Mouse (Mus musculus): Measurements from ENCODE around the gene Zfp524. TPM values are rescaled to one million over a fixed set of nuclear protein-coding genes. Genes with fewer than 3 reads are reported as not detected.

The Zfp524 gene
- total and polyA plus RNA-seq, 3 experiments: 2.3 to 8.4 (median 4.4) TPM

GRCm38 (mm10) chr7:5051193-5052192 is 37.3 kb downstream of the Zfp524 start, which contains the start of gene Zfp580:
TSS of gene Zfp580 (plus strand) at chr7:5051538.
- H3K4me1 ChIP-seq (ENCODE audit: control insufficient read depth in 1 of 2, insufficient read depth in 2 of 2): peaks cover 7 to 23% of the 10 kb centered on the region in 2 experiments
- peak within 1 kb of the TSS; percentile 26; the same call in 1 of the 2 replicates for H3K27ac ChIP-seq (ENCODE audit: insufficient read depth, low read depth)
- dilution Hi-C loops (cut with MboI; ENCODE audit: extremely low pct_ligation_motif_present, extremely low pct_unique_long_range_greater_than_20kb, low sequenced_read_pairs) (no loop called here), in situ Hi-C loops (cut with MboI; ENCODE audit: low pct_ligation_motif_present, low pct_unique_long_range_greater_than_20kb, low sequenced_read_pairs) (loop anchor here (5.0 kb wide), 1 partner anchor 109 kb away; no protein-coding TSS in a partner anchor)
- no peaks in the 10 kb centered on the region for H3K9me3 ChIP-seq (replicated peaks; ENCODE audit: low read length)
- peak within 1 kb of the TSS; percentile 95 for H3K4me2 ChIP-seq (ENCODE audit: insufficient read depth, low read depth, poor library complexity, severe bottlenecking)
- peak within 1 kb of the TSS; percentile 70 to 72 (median 71) for H3K4me3 ChIP-seq (replicated peaks in 1 of 3; ENCODE audit: low read depth in 2 of 3, low read length in 2 of 3, poor library complexity in 1 of 3)
- peaks cover 0 to 11% of the 10 kb centered on the region in 2 experiments for H3K36me3 ChIP-seq (replicated peaks in 1 of 2; ENCODE audit: control insufficient read depth in 1 of 2, insufficient read depth in 1 of 2, low read length in 1 of 2)
- peak; percentile 72 for DNase-seq (ENCODE audit: extremely low read depth)
- TF ChIP-seq NELFE (IDR thresholded peaks at IDR 0.05; ENCODE audit: low read depth, low read length) (peak; percentile 66), JUN (IDR thresholded peaks at IDR 0.05; ENCODE audit: insufficient read depth, low read depth, low read length) (no peak), TBP (conservative IDR thresholded peaks at IDR 0.05; ENCODE audit: low read depth, low read length) (no peak; the same call in 1 of the 2 replicates), KAT2A (IDR thresholded peaks at IDR 0.05; ENCODE audit: insufficient replicate concordance, low read length) (peak; percentile 56; the same call in 1 of the 2 replicates), RAD21 (IDR thresholded peaks at IDR 0.05; ENCODE audit: low read depth, low read length) (no peak), CHD1 (IDR thresholded peaks at IDR 0.05; ENCODE audit: low read depth, low read length) (peak; percentile 83; the same call in 1 of the 2 replicates), BHLHE40 (IDR thresholded peaks at IDR 0.05; ENCODE audit: low read depth, low read length) (peak; percentile 5; the same call in 1 of the 2 replicates), ZNF384 (IDR thresholded peaks at IDR 0.05; ENCODE audit: low read depth, low read length) (no peak), ELF1 (IDR thresholded peaks at IDR 0.05; ENCODE audit: low read depth, low read length) (peak; percentile 60; the same call in 1 of the 2 replicates), CHD2 (IDR thresholded peaks at IDR 0.05; ENCODE audit: low read length) (0 out of 2 replicates have a peak, but pooled peaks have one; percentile 62), GABPA (IDR thresholded peaks at IDR 0.05; ENCODE audit: insufficient replicate concordance, low read depth, low read length) (no peak), ZMIZ1 (IDR thresholded peaks at IDR 0.05; ENCODE audit: low read depth, low read length) (no peak; the same call in none of the 2 replicates), MAZ (IDR thresholded peaks at IDR 0.05; ENCODE audit: low read depth, low read length) (peak; percentile 72; the same call in 1 of the 2 replicates), ETS1 (conservative IDR thresholded peaks at IDR 0.05; ENCODE audit: low read depth, low read length) (peak; percentile 39; the same call in 1 of the 2 replicates), NRF1 (IDR thresholded peaks at IDR 0.05; ENCODE audit: low read depth, low read length) (peak; percentile 30; the same call in 1 of the 2 replicates), MAX (IDR thresholded peaks at IDR 0.05; ENCODE audit: low read length) (peak; percentile 48; the same call in 1 of the 2 replicates), HCFC1 (IDR thresholded peaks at IDR 0.05; ENCODE audit: low read depth, low read length) (peak; percentile 72), E2F4 (IDR thresholded peaks at IDR 0.05; ENCODE audit: insufficient replicate concordance, low read depth, low read length) (no peak), POLR2AphosphoS2 (IDR thresholded peaks at IDR 0.05; ENCODE audit: low read depth, low read length) (no peak), EP300 (IDR thresholded peaks at IDR 0.05; ENCODE audit: low read length) (no peak), MYC (IDR thresholded peaks at IDR 0.05; ENCODE audit: low read depth, low read length) (0 out of 2 replicates have a peak, but pooled peaks have one; percentile 58), MAFK (IDR thresholded peaks at IDR 0.05; ENCODE audit: insufficient replicate concordance, low read length) (no peak), MEF2A (IDR thresholded peaks at IDR 0.05; ENCODE audit: borderline replicate concordance, low read depth, low read length) (peak; percentile 75), ZKSCAN1 (IDR thresholded peaks at IDR 0.05; ENCODE audit: borderline replicate concordance, low read depth, low read length) (no peak), UBTF (IDR thresholded peaks at IDR 0.05; ENCODE audit: low read depth, low read length) (peak; percentile 96), MXI1 (IDR thresholded peaks at IDR 0.05; ENCODE audit: low read depth, low read length) (peak; percentile 79), SIN3A (IDR thresholded peaks at IDR 0.05; ENCODE audit: low read length) (peak; percentile 69; the same call in 1 of the 2 replicates), IRF4 (IDR thresholded peaks at IDR 0.05; ENCODE audit: low read depth, low read length) (peak; percentile 70), RCOR1 (conservative IDR thresholded peaks at IDR 0.05; ENCODE audit: low read depth, low read length) (no peak), SMC3 (IDR thresholded peaks at IDR 0.05; ENCODE audit: low read depth, low read length) (peak; percentile 2), POLR2A (IDR thresholded peaks at IDR 0.05; ENCODE audit: low read depth, low read length) (peak; percentile 60; the same call in 1 of the 2 replicates), USF2 (conservative IDR thresholded peaks at IDR 0.05; ENCODE audit: low read depth, low read length) (no peak), USF1 (IDR thresholded peaks at IDR 0.05; ENCODE audit: low read depth, low read length) (no peak), TCF12 (IDR thresholded peaks at IDR 0.05; ENCODE audit: low read depth, low read length) (peak; percentile 77), CTCF (conservative IDR thresholded peaks at IDR 0.05 in 1 of 2, IDR thresholded peaks at IDR 0.05 in 1 of 2; ENCODE audit: low read depth in 2 of 2, low read length in 2 of 2) (no peak), ZC3H11A (IDR thresholded peaks at IDR 0.05; ENCODE audit: low read depth, low read length) (no peak)
- H3K79me2 ChIP-seq (replicated peaks; ENCODE audit: control insufficient read depth, extremely low read depth, insufficient read depth, poor library complexity, severe bottlenecking): no peaks in the 10 kb centered on the region
- peak within 1 kb of the TSS; percentile 90 for H3K9ac ChIP-seq (ENCODE audit: insufficient read depth, low read depth)
- no peaks in the 10 kb centered on the region for H3K27me3 ChIP-seq (replicated peaks)
